Mouse (Mus musculus) MEL (cell line): ENCODE data around the gene Gm20388. TPM values are rescaled to one million over a fixed set of nuclear protein-coding genes. Genes with fewer than 3 reads are reported as not detected.

ENCODE experiments used
- DNase-seq: peaks from one replicate; pipeline ENCODE4 v3.0.0; 2011; ENCODE audit warnings: low read depth, low spot score
- H3K27ac ChIP-seq: 2 replicates; pipeline ENCODE4 v1.5.1; 2012; ENCODE audit warnings: low read depth, mild to moderate bottlenecking, control low read depth, low read length, moderate library complexity; ENCODE audit not compliant: control insufficient read depth
- H3K27me3 ChIP-seq, 2 experiments: fragments of 150-350 bp in 1 of 2; sonication (generic) in 1 of 2; 2 replicates each; pipeline ENCODE4 v1.6.1; 2012; ENCODE audit warnings: low read length in 2 of 2, mild to moderate bottlenecking in 2 of 2, improper control_type of control experiment in 1 of 2, moderate library complexity in 1 of 2; ENCODE audit not compliant: insufficient read depth in 2 of 2, control insufficient read depth in 1 of 2
- H3K36me3 ChIP-seq, 2 experiments: 2 replicates each; pipeline ENCODE4 v1.6.1; 2012 to 2014; ENCODE audit warnings: low read length in 2 of 2, improper control_type of control experiment in 1 of 2, inconsistent platforms in 1 of 2, mild to moderate bottlenecking in 1 of 2; ENCODE audit not compliant: insufficient read depth in 2 of 2, control insufficient read depth in 1 of 2
- H3K4me1 ChIP-seq, 2 experiments: fragments of 150-350 bp in 1 of 2; sonication (generic) in 1 of 2; 2 replicates each; pipeline ENCODE4 v1.6.1; 2012; ENCODE audit warnings: low read length in 2 of 2, improper control_type of control experiment in 1 of 2, mild to moderate bottlenecking in 1 of 2; ENCODE audit not compliant: insufficient read depth in 2 of 2, control insufficient read depth in 1 of 2
- H3K4me3 ChIP-seq, 2 experiments: fragments of 150-350 bp in 1 of 2; sonication (generic) in 1 of 2; 2 replicates each; pipeline ENCODE4 v1.5.1; 2012; ENCODE audit warnings: low read depth in 2 of 2, low read length in 2 of 2, mild to moderate bottlenecking in 2 of 2, moderate library complexity in 2 of 2, control low read depth in 1 of 2, improper control_type of control experiment in 1 of 2; ENCODE audit not compliant: control insufficient read depth in 1 of 2, insufficient read depth in 1 of 2
- H3K79me2 ChIP-seq: 2 replicates; pipeline ENCODE4 v1.6.1; 2012; ENCODE audit warnings: mild to moderate bottlenecking, low read length, moderate library complexity; ENCODE audit not compliant: control insufficient read depth, poor library complexity, insufficient read depth
- H3K9ac ChIP-seq: 2 replicates; pipeline ENCODE4 v1.6.1; 2012; ENCODE audit warnings: low read depth, mild to moderate bottlenecking, control low read depth, low read length, moderate library complexity; ENCODE audit not compliant: control insufficient read depth, poor library complexity, severe bottlenecking
- H3K9me3 ChIP-seq: fragments of 150-350 bp; sonication (generic); replicated peaks from 2 replicates; pipeline ENCODE4 v1.6.1; 2012; ENCODE audit warnings: mild to moderate bottlenecking, low read length, improper control_type of control experiment, moderate library complexity; ENCODE audit not compliant: insufficient read depth
- CHD2 ChIP-seq: IDR thresholded peaks from 2 replicates; pipeline ENCODE4 v1.6.1; 2011; ENCODE audit warnings: low read length, improper control_type of control experiment
- CTCF ChIP-seq, 3 experiments: IDR thresholded peaks in 2 of 3; conservative IDR thresholded peaks in 1 of 3; 2 replicates each; pipeline ENCODE4 v1.5.1; 2011 to 2012; ENCODE audit warnings: low read length in 3 of 3, low read depth in 2 of 3, mild to moderate bottlenecking in 2 of 3, improper control_type of control experiment in 1 of 3, inconsistent platforms in 1 of 3, mixed read lengths in 1 of 3, moderate library complexity in 1 of 3; ENCODE audit not compliant: control insufficient read depth in 1 of 3, insufficient read depth in 1 of 3, poor library complexity in 1 of 3, severe bottlenecking in 1 of 3
- E2F4 ChIP-seq: IDR thresholded peaks from 2 replicates; pipeline ENCODE4 v1.6.1; 2011; ENCODE audit warnings: low read depth, low read length, improper control_type of control experiment, borderline replicate concordance
- ELF1 ChIP-seq: IDR thresholded peaks from 2 replicates; pipeline ENCODE4 v1.6.1; 2014; ENCODE audit warnings: low read depth, mild to moderate bottlenecking, inconsistent platforms, low read length, improper control_type of control experiment, moderate library complexity
- EP300 ChIP-seq, 2 experiments: IDR thresholded peaks; 2 replicates each; pipeline ENCODE4 v1.6.1; 2011; ENCODE audit warnings: improper control_type of control experiment in 2 of 2, low read length in 2 of 2, low read depth in 1 of 2, mild to moderate bottlenecking in 1 of 2
- ETS1 ChIP-seq: IDR thresholded peaks from 2 replicates; pipeline ENCODE4 v1.6.1; 2012; ENCODE audit warnings: low read depth, mild to moderate bottlenecking, inconsistent platforms, low read length, improper control_type of control experiment, moderate library complexity
- GABPA ChIP-seq: IDR thresholded peaks from 2 replicates; pipeline ENCODE4 v1.6.1; 2012; ENCODE audit warnings: low read depth, mild to moderate bottlenecking, inconsistent platforms, low read length, improper control_type of control experiment, moderate library complexity
- GATA1 ChIP-seq: IDR thresholded peaks from 2 replicates; pipeline ENCODE4 v1.6.1; 2011; ENCODE audit warnings: low read depth, low read length, improper control_type of control experiment
- HCFC1 ChIP-seq: IDR thresholded peaks from 2 replicates; pipeline ENCODE4 v1.6.1; 2012; ENCODE audit warnings: low read depth, mild to moderate bottlenecking, inconsistent platforms, low read length, improper control_type of control experiment, moderate library complexity
- KAT2A ChIP-seq: conservative IDR thresholded peaks from 2 replicates; pipeline ENCODE4 v1.6.1; 2012; ENCODE audit warnings: low read depth, low read length, improper control_type of control experiment, inconsistent platforms
- MAX ChIP-seq: IDR thresholded peaks from 2 replicates; pipeline ENCODE4 v1.6.1; 2011; ENCODE audit warnings: low read length, improper control_type of control experiment
- MAZ ChIP-seq: IDR thresholded peaks from 2 replicates; pipeline ENCODE4 v1.6.1; 2012; ENCODE audit warnings: low read depth, mild to moderate bottlenecking, inconsistent platforms, low read length, improper control_type of control experiment
- MEF2A ChIP-seq: IDR thresholded peaks from 2 replicates; pipeline ENCODE4 v1.6.1; 2014; ENCODE audit warnings: low read depth, mild to moderate bottlenecking, inconsistent platforms, low read length, improper control_type of control experiment; ENCODE audit not compliant: poor library complexity, insufficient replicate concordance, severe bottlenecking; ENCODE audit errors: extremely low read depth
- MXI1 ChIP-seq: IDR thresholded peaks from 2 replicates; pipeline ENCODE4 v1.6.1; 2011; ENCODE audit warnings: mild to moderate bottlenecking, low read depth, low read length, improper control_type of control experiment
- NELFE ChIP-seq: IDR thresholded peaks from 2 replicates; pipeline ENCODE4 v1.6.1; 2011; ENCODE audit warnings: low read depth, low read length, improper control_type of control experiment
- POLR2A ChIP-seq, 2 experiments: IDR thresholded peaks; 2 replicates each; pipeline ENCODE4 v1.6.1; 2011 to 2012; ENCODE audit warnings: low read length in 2 of 2, mild to moderate bottlenecking in 2 of 2, control low read depth in 1 of 2, improper control_type of control experiment in 1 of 2, low read depth in 1 of 2, moderate library complexity in 1 of 2; ENCODE audit not compliant: control insufficient read depth in 1 of 2, insufficient read depth in 1 of 2, poor library complexity in 1 of 2
- POLR2AphosphoS2 ChIP-seq: IDR thresholded peaks from 2 replicates; pipeline ENCODE4 v1.6.1; 2011; ENCODE audit warnings: low read length, improper control_type of control experiment
- POLR2AphosphoS5 ChIP-seq: IDR thresholded peaks from 2 replicates; pipeline ENCODE4 v1.6.1; 2012; ENCODE audit warnings: low read depth, borderline replicate concordance, mild to moderate bottlenecking, inconsistent platforms, low read length, moderate library complexity, mixed read lengths
- USF1 ChIP-seq: IDR thresholded peaks from 2 replicates; pipeline ENCODE4 v1.6.1; 2014; ENCODE audit warnings: low read depth, mild to moderate bottlenecking, inconsistent platforms, low read length, improper control_type of control experiment, moderate library complexity
- USF2 ChIP-seq, 2 experiments: IDR thresholded peaks; 2 replicates each; pipeline ENCODE4 v1.6.1; 2011 to 2012; ENCODE audit warnings: improper control_type of control experiment in 2 of 2, low read length in 2 of 2, borderline replicate concordance in 1 of 2, inconsistent platforms in 1 of 2, low read depth in 1 of 2, mild to moderate bottlenecking in 1 of 2; ENCODE audit not compliant: insufficient read depth in 1 of 2
- ZC3H11A ChIP-seq: IDR thresholded peaks from 2 replicates; pipeline ENCODE4 v1.6.1; 2012; ENCODE audit warnings: low read depth, mild to moderate bottlenecking, inconsistent platforms, low read length, improper control_type of control experiment
- ZKSCAN1 ChIP-seq: IDR thresholded peaks from 2 replicates; pipeline ENCODE4 v1.6.1; 2012; ENCODE audit warnings: low read depth, mild to moderate bottlenecking, inconsistent platforms, low read length, improper control_type of control experiment, moderate library complexity
- polyA plus RNA-seq, 2 experiments: library from polyadenylated mRNA; stranded (reverse) in 1 of 2; unstranded in 1 of 2; fragments of >175 nt in 1 of 2; fragments of >200 nt in 1 of 2; gene quantifications; 2 replicates each; pipeline versions ENCODE4 v1.2.1 to v1.2.4; 2012; ENCODE audit warnings: low replicate concordance in 2 of 2, low read depth in 1 of 2; ENCODE audit not compliant: insufficient read length in 2 of 2, insufficient read depth in 1 of 2, missing spikeins in 1 of 2
- total RNA-seq: library from RNA; depleted of rRNA; stranded (reverse); fragments of 300-350 nt; gene quantifications from 2 replicates; pipeline ENCODE4 v1.2.3, GENCODE M21; 2012

Gm20388 gene
- total and polyA plus RNA-seq, 3 experiments = 11.1 to 17.8 TPM; not detected in 1

DNA sequence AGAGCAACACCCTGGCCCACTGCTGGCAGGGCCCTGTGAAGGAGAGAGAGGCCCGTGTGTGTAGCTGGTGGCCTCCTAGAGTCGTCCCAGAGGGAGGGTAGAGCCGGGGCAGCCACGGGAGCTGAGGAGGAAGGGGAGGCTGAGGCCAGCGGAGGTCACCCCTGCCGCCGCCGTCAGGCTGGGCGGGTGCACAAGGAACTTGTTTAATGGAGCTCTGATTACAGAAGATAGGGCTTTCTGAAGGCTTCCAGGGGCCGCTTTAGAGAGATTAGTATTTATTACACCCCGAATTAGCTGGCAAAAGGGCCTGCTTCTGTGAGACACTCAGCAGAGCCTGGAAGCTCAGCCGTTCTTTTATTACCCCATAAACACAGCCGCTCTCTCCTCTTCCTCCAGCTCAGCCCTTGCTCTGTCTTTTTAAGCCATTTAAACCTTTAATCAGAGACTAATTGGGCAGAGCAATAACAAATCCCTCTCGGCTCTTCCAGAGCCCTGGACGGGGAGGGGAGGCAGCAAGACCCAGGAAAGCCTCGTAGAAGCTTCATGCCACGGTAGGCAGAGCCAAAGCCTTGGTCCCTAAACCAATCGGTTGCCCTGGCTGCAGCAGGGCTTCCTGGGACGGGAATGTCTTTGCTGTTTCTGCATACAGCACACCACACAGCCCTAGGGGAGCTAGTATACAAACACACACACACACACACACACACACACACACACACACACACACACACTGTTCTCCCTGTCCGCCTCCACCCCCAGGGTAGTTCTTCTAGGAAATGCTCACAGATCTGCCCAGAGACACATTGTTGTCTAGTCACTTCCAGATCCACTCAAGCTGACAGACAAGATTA is 1448.7 kb downstream of the Gm20388 start:
- H3K27me3 ChIP-seq = no peaks in the 10 kb centered on the region
- no peak overlapping the region for H3K4me3 ChIP-seq
- no peak overlapping the region for H3K27ac ChIP-seq
- H3K79me2 ChIP-seq = no peaks in the 10 kb centered on the region
- no peaks in the 10 kb centered on the region for H3K9me3 ChIP-seq
- TF ChIP-seq MEF2A = no peak
- no peak for TF ChIP-seq CTCF (IDR thresholded peaks at IDR 0.05 in 2 of 3, conservative IDR thresholded peaks at IDR 0.05 in 1 of 3; ENCODE audit: control insufficient read depth in 1 of 3, insufficient read depth in 1 of 3, low read depth in 2 of 3, low read length in 3 of 3, poor library complexity in 1 of 3, severe bottlenecking in 1 of 3)
- TF ChIP-seq GABPA = no peak
- no peak for TF ChIP-seq HCFC1
- no peak for TF ChIP-seq MAX
- no peak for TF ChIP-seq EP300 (IDR thresholded peaks at IDR 0.05; ENCODE audit: low read depth in 1 of 2, low read length in 2 of 2)
- TF ChIP-seq MXI1 = no peak
- no peak for TF ChIP-seq MAZ
- TF ChIP-seq POLR2AphosphoS2 = no peak
- H3K9ac ChIP-seq = no peak overlapping the region
- DNase-seq = no peak
- no peaks in the 10 kb centered on the region for H3K36me3 ChIP-seq
- H3K4me1 ChIP-seq = no peaks in the 10 kb centered on the region

GRCm38 (mm10) chr8:121360001-121360400 is 1449.4 kb downstream of the Gm20388 start:
- H3K9me3 ChIP-seq = no peaks in the 10 kb centered on the region
- no peak overlapping the region for H3K4me3 ChIP-seq
- TF ChIP-seq E2F4 (no peak), MEF2A (no peak), HCFC1 (no peak), ZC3H11A (no peak), POLR2A (IDR thresholded peaks at IDR 0.05; ENCODE audit: control insufficient read depth in 1 of 2, insufficient read depth in 1 of 2, low read depth in 1 of 2, low read length in 2 of 2, poor library complexity in 1 of 2) (no peak), USF1 (no peak), ZKSCAN1 (no peak), CHD2 (no peak), NELFE (no peak), ETS1 (no peak), POLR2AphosphoS5 (no peak), USF2 (IDR thresholded peaks at IDR 0.05; ENCODE audit: borderline replicate concordance in 1 of 2, insufficient read depth in 1 of 2, low read depth in 1 of 2, low read length in 2 of 2) (no peak), GATA1 (no peak), ELF1 (no peak), MXI1 (no peak), KAT2A (no peak), GABPA (no peak)
- no peaks in the 10 kb centered on the region for H3K36me3 ChIP-seq
- H3K4me1 ChIP-seq = no peaks in the 10 kb centered on the region
- no peaks in the 10 kb centered on the region for H3K27me3 ChIP-seq
- no peak for DNase-seq
- no peaks in the 10 kb centered on the region for H3K79me2 ChIP-seq
- H3K9ac ChIP-seq = no peak overlapping the region
- H3K27ac ChIP-seq = no peak overlapping the region
